Mouse (Mus musculus) lung, adult 2 months (tissue): ENCODE measurements around the gene Ctnnb1. TPM values are rescaled to one million over a fixed set of nuclear protein-coding genes. Genes with fewer than 3 reads are reported as not detected.
A peak's percentile ranks its signal among the peaks of the same experiment; 100 is the strongest.

Source experiments
- DNase-seq: peaks from one replicate; pipeline ENCODE4 v3.0.0; 2022
- H3K4me1 ChIP-seq: fragments of 200-500 bp; 2 replicates; pipeline ENCODE4 v1.6.1; 2011; ENCODE audit warnings: low read length; ENCODE audit not compliant: control insufficient read depth, insufficient read depth
- H3K4me3 ChIP-seq: fragments of 200-500 bp; replicated peaks from 2 replicates; pipeline ENCODE3; 2011; ENCODE audit warnings: low read depth, mild to moderate bottlenecking, control low read depth, low read length; ENCODE audit errors: extremely low read depth
- CTCF ChIP-seq: fragments of 200-500 bp; IDR thresholded peaks from 2 replicates; pipeline ENCODE4 v1.5.1; 2011; ENCODE audit warnings: mild to moderate bottlenecking, low read length, control low read depth; ENCODE audit not compliant: insufficient read depth
- POLR2A ChIP-seq: fragments of 200-500 bp; IDR thresholded peaks from 2 replicates; pipeline ENCODE4 v1.6.1; 2011; ENCODE audit warnings: low read depth, mild to moderate bottlenecking, control low read depth, low read length, borderline replicate concordance; ENCODE audit errors: extremely low read depth
- WGBS: fragments of 180-500 bp; shearing (Covaris S2); methylation state at CpG from one replicate; pipeline ENCODE4 v1.1.7; 2018; 5-methylcytosine and 5-hydroxymethylcytosine counted together
- polyA plus RNA-seq: library from polyadenylated mRNA; depleted of rRNA; stranded (reverse); fragments of >200 nt; gene quantifications from 2 replicates; pipeline ENCODE4 v1.2.3, GENCODE M21; 2012

Gene Ctnnb1
- polyA plus RNA-seq, 1 experiment = 203 TPM

GRCm38 (mm10) chr9:120934821-120935633 is 6.0 kb downstream of the Ctnnb1 start:
- peaks cover 35% of the 10 kb centered on the region for H3K4me1 ChIP-seq
- under 1% methylated on average over 14 of the region's 14 CpGs for WGBS
- TF ChIP-seq POLR2A (no peak), CTCF (no peak)
- H3K4me3 ChIP-seq = peak overlapping the region; percentile 85
- no peak for DNase-seq

- no peak for DNase-seq
- TF ChIP-seq CTCF = no peak
- TF ChIP-seq POLR2A = no peak
- 2% methylated on average over 4 of the region's 4 CpGs for WGBS
- Histone ChIP-seq H3K4me3 (peak overlapping the region; percentile 85), H3K4me1 (peaks cover 40% of the 10 kb centered on the region)
These were observed 6.6 kb downstream of the Ctnnb1 start for GRCm38 (mm10) chr9:120935634-120935922.

- DNase-seq = peak; percentile 68
- WGBS = 7% methylated on average over 8 of the region's 8 CpGs
- TF ChIP-seq CTCF = peak; percentile 73
- no peak for TF ChIP-seq POLR2A
- Histone ChIP-seq H3K4me1 (peaks cover 48% of the 10 kb centered on the region), H3K4me3 (peak overlapping the region; percentile 38)
These were observed 7.3 kb downstream of the Ctnnb1 start for GRCm38 (mm10) chr9:120936351-120936750.

GRCm38 (mm10) chr9:120940858-120941257 is 11.8 kb downstream of the Ctnnb1 start:
- WGBS = 65% methylated on average over 3 of the region's 3 CpGs
- no peak overlapping the region for H3K4me3 ChIP-seq
- DNase-seq = no peak
- peaks cover 63% of the 10 kb centered on the region for H3K4me1 ChIP-seq
- TF ChIP-seq CTCF (no peak), POLR2A (no peak)

GRCm38 (mm10) chr9:120943757-120944156 is 14.7 kb downstream of the Ctnnb1 start:
- TF ChIP-seq POLR2A = no peak
- TF ChIP-seq CTCF = no peak
- H3K4me3 ChIP-seq = no peak overlapping the region
- H3K4me1 ChIP-seq = peaks cover 68% of the 10 kb centered on the region
- no peak for DNase-seq
- 36% methylated on average over 1 of the region's 1 CpGs for WGBS

- Histone ChIP-seq H3K4me3 (no peak overlapping the region), H3K4me1 (peaks cover 68% of the 10 kb centered on the region)
- DNase-seq = no peak
- 42% methylated on average over 3 of the region's 3 CpGs for WGBS
- TF ChIP-seq POLR2A (no peak), CTCF (no peak)
These were observed 15.2 kb downstream of the Ctnnb1 start for GRCm38 (mm10) chr9:120944211-120944610.

GRCm38 (mm10) chr9:120946131-120946530 is 17.1 kb downstream of the Ctnnb1 start:
- no peak for DNase-seq
- 43% methylated on average over 8 of the region's 8 CpGs for WGBS
- TF ChIP-seq POLR2A (no peak), CTCF (no peak)
- H3K4me3 ChIP-seq = no peak overlapping the region
- H3K4me1 ChIP-seq = peaks cover 53% of the 10 kb centered on the region

GRCm38 (mm10) chr9:120948832-120949231 is 19.8 kb downstream of the Ctnnb1 start:
- peaks cover 31% of the 10 kb centered on the region for H3K4me1 ChIP-seq
- TF ChIP-seq CTCF (no peak), POLR2A (no peak)
- H3K4me3 ChIP-seq = no peak overlapping the region
- DNase-seq = no peak
- WGBS = 90% methylated on average over 1 of the region's 1 CpGs

- 86% methylated on average over 12 of the region's 12 CpGs for WGBS
- Histone ChIP-seq H3K4me1 (peaks cover 23% of the 10 kb centered on the region), H3K4me3 (no peak overlapping the region)
- no peak for DNase-seq
- TF ChIP-seq CTCF = no peak
- TF ChIP-seq POLR2A = no peak
These were observed 21.7 kb downstream of the Ctnnb1 start for GRCm38 (mm10) chr9:120950761-120951160.

- Histone ChIP-seq H3K4me1 (peaks cover 15% of the 10 kb centered on the region), H3K4me3 (no peak overlapping the region)
- no peak for TF ChIP-seq CTCF
- TF ChIP-seq POLR2A = no peak
- WGBS = 47% methylated on average over 3 of the region's 3 CpGs
- DNase-seq = no peak
These were observed 22.9 kb downstream of the Ctnnb1 start for GRCm38 (mm10) chr9:120951947-120952346.
